Mouse (Mus musculus) midbrain, embryonic 14.5 days (tissue): ENCODE measurements at regions not wholly inside any gene's neighbourhood (a gene's known extent, or its start where the extent isn't known, plus 50 kb on each side); places are given as distances from the start of the nearest gene placed in this dataset.
"Not testable (repeated sequence)": the region's sequence is repeated elsewhere in the genome, so short reads cannot be mapped to it uniquely, and the experiment has no call there.

Experiments
- ATAC-seq: fragments of 200-750 bp; cut with Nextera tagmentation; 2 replicates; pipeline ENCODE4 v1.8.0; 2017; ENCODE audit warnings: moderate number of reproducible peaks, moderate library complexity; ENCODE audit not compliant: low FRiP score, low TSS enrichment
- DNase-seq: peaks from one replicate; pipeline ENCODE4 v3.0.0-alpha.2; 2015
- H3K27ac ChIP-seq: fragments of 300-500 bp; sonication (generic); replicated peaks from 2 replicates; pipeline ENCODE4 v1.5.1; 2014; ENCODE audit warnings: mild to moderate bottlenecking, low read depth, low read length, moderate library complexity
- H3K27me3 ChIP-seq: fragments of 300-500 bp; sonication (generic); 2 replicates; pipeline ENCODE4 v1.6.1; 2014; ENCODE audit warnings: low read length, control low read depth, mixed read lengths; ENCODE audit not compliant: control insufficient read depth, insufficient read depth
- H3K36me3 ChIP-seq: fragments of 300-500 bp; sonication (generic); 2 replicates; pipeline ENCODE4 v1.6.1; 2014; ENCODE audit warnings: low read length, control low read depth; ENCODE audit not compliant: control insufficient read depth, insufficient read depth
- H3K4me1 ChIP-seq: fragments of 300-500 bp; sonication (generic); 2 replicates; pipeline ENCODE4 v1.6.1; 2014; ENCODE audit warnings: mild to moderate bottlenecking, antibody characterized with exemption, low read length, control low read depth; ENCODE audit not compliant: control insufficient read depth, insufficient read depth
- H3K4me2 ChIP-seq: fragments of 300-500 bp; sonication (generic); 2 replicates; pipeline ENCODE4 v1.6.1; 2014; ENCODE audit warnings: mild to moderate bottlenecking, low read length, moderate library complexity
- H3K4me3 ChIP-seq: fragments of 300-500 bp; sonication (generic); replicated peaks from 2 replicates; pipeline ENCODE4 v1.5.1; 2014; ENCODE audit warnings: low read depth, low read length
- H3K9ac ChIP-seq: fragments of 300-500 bp; sonication (generic); replicated peaks from 2 replicates; pipeline ENCODE4 v1.6.1; 2014; ENCODE audit warnings: mild to moderate bottlenecking, low read length, moderate library complexity
- H3K9me3 ChIP-seq: fragments of 300-500 bp; sonication (generic); 2 replicates; pipeline ENCODE4 v1.6.1; 2016; ENCODE audit warnings: low read length, control low read depth, mixed read lengths; ENCODE audit not compliant: control insufficient read depth
- WGBS: fragments of 180-500 bp; shearing (Covaris S2); extraction: QIAGEN DNeasy Blood & Tissue Kit; methylation state at CpG from one replicate; pipeline ENCODE4 v1.1.7; 2014; 5-methylcytosine and 5-hydroxymethylcytosine counted together

- no peak overlapping the region for H3K4me3 ChIP-seq
- WGBS, result 85% methylated on average over 2 of the region's 2 CpGs
- H3K36me3 ChIP-seq, result no peaks in the 10 kb centered on the region
- H3K4me2 ChIP-seq, result no peak overlapping the region
- no peaks in the 10 kb centered on the region for H3K4me1 ChIP-seq
- no peak overlapping the region for H3K27ac ChIP-seq
- ATAC-seq (no peak), DNase-seq (no peak)
- H3K27me3 ChIP-seq, result no peaks in the 10 kb centered on the region
- no peaks in the 10 kb centered on the region for H3K9me3 ChIP-seq
- H3K9ac ChIP-seq, result no peak overlapping the region
These were observed 874.0 kb downstream of the Amy2a5 start for GRCm38 (mm10) chr3:112384641-112385040.

- Histone ChIP-seq H3K27ac (no peak overlapping the region), H3K9me3 (no peaks in the 10 kb centered on the region), H3K9ac (no peak overlapping the region), H3K36me3 (no peaks in the 10 kb centered on the region), H3K4me3 (no peak overlapping the region), H3K27me3 (no peaks in the 10 kb centered on the region), H3K4me2 (no peak overlapping the region), H3K4me1 (no peaks in the 10 kb centered on the region)
- 84% methylated on average over 2 of the region's 2 CpGs for WGBS
- DNase-seq (no peak), ATAC-seq (no peak)
These were observed 912.8 kb downstream of the Amy2a5 start for GRCm38 (mm10) chr3:112345866-112346265.

GRCm38 (mm10) chr3:112331171-112331570, 927.5 kb downstream of the Amy2a5 start:
- Histone ChIP-seq H3K4me3 (no peak overlapping the region), H3K4me1 (no peaks in the 10 kb centered on the region), H3K27me3 (no peaks in the 10 kb centered on the region), H3K9ac (no peak overlapping the region), H3K27ac (no peak overlapping the region), H3K36me3 (no peaks in the 10 kb centered on the region), H3K4me2 (no peak overlapping the region), H3K9me3 (no peaks in the 10 kb centered on the region)
- WGBS, result 93% methylated on average over 4 of the region's 4 CpGs
- no peak for ATAC-seq
- no peak for DNase-seq

- no peak overlapping the region for H3K27ac ChIP-seq
- no peaks in the 10 kb centered on the region for H3K27me3 ChIP-seq
- no peak overlapping the region for H3K9ac ChIP-seq
- 70% methylated on average over 2 of the region's 2 CpGs for WGBS
- no peaks in the 10 kb centered on the region for H3K9me3 ChIP-seq
- H3K4me2 ChIP-seq, result no peak overlapping the region
- no peak for ATAC-seq
- H3K4me3 ChIP-seq, result no peak overlapping the region
- H3K4me1 ChIP-seq, result no peaks in the 10 kb centered on the region
- DNase-seq, result no peak
- H3K36me3 ChIP-seq, result no peaks in the 10 kb centered on the region
These were observed 933.3 kb downstream of the Amy2a5 start for GRCm38 (mm10) chr3:112325348-112325747.

GRCm38 (mm10) chr3:112321196-112321595, 937.4 kb downstream of the Amy2a5 start:
- H3K9ac ChIP-seq, H3K4me1 ChIP-seq, ATAC-seq, H3K9me3 ChIP-seq, H3K4me2 ChIP-seq, H3K36me3 ChIP-seq, DNase-seq, H3K27me3 ChIP-seq, H3K4me3 ChIP-seq, H3K27ac ChIP-seq: not testable (repeated sequence)
- WGBS, result 94% methylated on average over 11 of the region's 11 CpGs

GRCm38 (mm10) chr3:112278785-112279430, 979.7 kb downstream of the Amy2a5 start:
- peak; percentile 21 for DNase-seq
- no peaks in the 10 kb centered on the region for H3K36me3 ChIP-seq
- H3K4me1 ChIP-seq, result no peaks in the 10 kb centered on the region
- no peak overlapping the region for H3K9ac ChIP-seq
- WGBS, result 46% methylated on average over 2 of the region's 2 CpGs
- no peak overlapping the region for H3K27ac ChIP-seq
- peak; percentile 57; the same call in 1 of the 2 replicates for ATAC-seq
- H3K4me3 ChIP-seq, result no peak overlapping the region
- no peaks in the 10 kb centered on the region for H3K9me3 ChIP-seq
- H3K4me2 ChIP-seq, result no peak overlapping the region
- H3K27me3 ChIP-seq, result no peaks in the 10 kb centered on the region

GRCm38 (mm10) chr3:112261334-112262101, 997.1 kb downstream of the Amy2a5 start:
- no peak overlapping the region for H3K4me2 ChIP-seq
- no peak for ATAC-seq
- H3K4me3 ChIP-seq, result no peak overlapping the region
- DNase-seq, result peak; percentile 21
- no peaks in the 10 kb centered on the region for H3K9me3 ChIP-seq
- H3K9ac ChIP-seq, result no peak overlapping the region
- H3K27ac ChIP-seq, result no peak overlapping the region
- H3K36me3 ChIP-seq, result no peaks in the 10 kb centered on the region
- WGBS, result 7% methylated on average over 1 of the region's 1 CpGs
- 0 out of 2 replicates have a peak, but pooled peaks cover 3% of the 10 kb centered on the region for H3K4me1 ChIP-seq
- no peaks in the 10 kb centered on the region for H3K27me3 ChIP-seq

GRCm38 (mm10) chr3:112242986-112243385, 1015.7 kb downstream of the Amy2a5 start:
- DNase-seq, H3K27me3 ChIP-seq, H3K9me3 ChIP-seq, H3K4me2 ChIP-seq, H3K4me1 ChIP-seq, H3K36me3 ChIP-seq, H3K4me3 ChIP-seq, H3K9ac ChIP-seq, H3K27ac ChIP-seq, ATAC-seq: not testable (repeated sequence)
- WGBS, result 76% methylated on average over 2 of the region's 2 CpGs

- 0% methylated on average over 1 of the region's 1 CpGs for WGBS
- no peak overlapping the region for H3K4me2 ChIP-seq
- H3K4me1 ChIP-seq, result no peaks in the 10 kb centered on the region
- no peak for DNase-seq
- ATAC-seq, result no peak
- H3K36me3 ChIP-seq, result no peaks in the 10 kb centered on the region
- no peaks in the 10 kb centered on the region for H3K27me3 ChIP-seq
- H3K4me3 ChIP-seq, result no peak overlapping the region
- H3K9ac ChIP-seq, result no peak overlapping the region
- no peak overlapping the region for H3K27ac ChIP-seq
- no peaks in the 10 kb centered on the region for H3K9me3 ChIP-seq
These were observed 1019.0 kb downstream of the Amy2a5 start for GRCm38 (mm10) chr3:112239626-112240120.
